Mouse (Mus musculus): ENCODE data around the gene Smg9.
"Not testable (repeated sequence)": the region's sequence is repeated elsewhere in the genome, so short reads cannot be mapped to it uniquely, and the experiment has no call there.

The Smg9 gene

GRCm38 (mm10) chr7:24376456-24376855, 23.0 kb upstream of the Smg9 start:
- no peak for ATAC-seq (ENCODE audit: insufficient number of reproducible peaks, low FRiP score, low TSS enrichment)

GRCm38 (mm10) chr7:24377091-24377865, 22.1 kb upstream of the Smg9 start:
- no peak for ATAC-seq (ENCODE audit: insufficient number of reproducible peaks, low FRiP score, low TSS enrichment)

GRCm38 (mm10) chr7:24378049-24378701, 21.2 kb upstream of the Smg9 start:
- ATAC-seq (ENCODE audit: insufficient number of reproducible peaks, low FRiP score, low TSS enrichment), result no peak

- no peak for ATAC-seq (ENCODE audit: insufficient number of reproducible peaks, low FRiP score, low TSS enrichment)
Observed at GRCm38 (mm10) chr7:24379934-24380333, 19.5 kb upstream of the Smg9 start.

GRCm38 (mm10) chr7:24380370-24380769, 19.0 kb upstream of the Smg9 start:
- no peak for ATAC-seq (ENCODE audit: insufficient number of reproducible peaks, low FRiP score, low TSS enrichment)

GRCm38 (mm10) chr7:24382730-24383372, 16.6 kb upstream of the Smg9 start:
- ATAC-seq (ENCODE audit: insufficient number of reproducible peaks, low FRiP score, low TSS enrichment), result no peak

- no peak for ATAC-seq (ENCODE audit: insufficient number of reproducible peaks, low FRiP score, low TSS enrichment)
Observed at GRCm38 (mm10) chr7:24384070-24384469, 15.3 kb upstream of the Smg9 start.

- ATAC-seq (ENCODE audit: insufficient number of reproducible peaks, low FRiP score, low TSS enrichment), result 0 out of 2 replicates have a peak, but pooled peaks have one; percentile 31
Observed at GRCm38 (mm10) chr7:24384827-24385226, 14.6 kb upstream of the Smg9 start.

- ATAC-seq (ENCODE audit: insufficient number of reproducible peaks, low FRiP score, low TSS enrichment), result no peak
Observed at GRCm38 (mm10) chr7:24387059-24387556, 12.3 kb upstream of the Smg9 start.

GRCm38 (mm10) chr7:24389516-24390187, 9.8 kb upstream of the Smg9 start:
- ATAC-seq (ENCODE audit: insufficient number of reproducible peaks, low FRiP score, low TSS enrichment), result no peak

GRCm38 (mm10) chr7:24390512-24390911, 8.9 kb upstream of the Smg9 start:
- no peak for ATAC-seq (ENCODE audit: insufficient number of reproducible peaks, low FRiP score, low TSS enrichment)

GRCm38 (mm10) chr7:24391077-24391476, 8.3 kb upstream of the Smg9 start:
- no peak for ATAC-seq (ENCODE audit: insufficient number of reproducible peaks, low FRiP score, low TSS enrichment)

- no peak for ATAC-seq (ENCODE audit: insufficient number of reproducible peaks, low FRiP score, low TSS enrichment)
Observed at GRCm38 (mm10) chr7:24391687-24392086, 7.7 kb upstream of the Smg9 start.

- no peak for ATAC-seq (ENCODE audit: insufficient number of reproducible peaks, low FRiP score, low TSS enrichment)
Observed at GRCm38 (mm10) chr7:24394054-24394453, 5.4 kb upstream of the Smg9 start.

GRCm38 (mm10) chr7:24394475-24395161, 4.8 kb upstream of the Smg9 start:
- ATAC-seq (ENCODE audit: insufficient number of reproducible peaks, low FRiP score, low TSS enrichment), result no peak

- ATAC-seq (ENCODE audit: insufficient number of reproducible peaks, low FRiP score, low TSS enrichment), result no peak
Observed at GRCm38 (mm10) chr7:24396832-24397231, 2.6 kb upstream of the Smg9 start.

- ATAC-seq (ENCODE audit: insufficient number of reproducible peaks, low FRiP score, low TSS enrichment), result no peak
Observed at GRCm38 (mm10) chr7:24398364-24398913, 980 bp upstream of the Smg9 start.

- no peak for ATAC-seq (ENCODE audit: insufficient number of reproducible peaks, low FRiP score, low TSS enrichment)
Observed at GRCm38 (mm10) chr7:24400082-24400452, 648 bp downstream of the Smg9 start.

GRCm38 (mm10) chr7:24400489-24400888, 1.1 kb downstream of the Smg9 start:
- ATAC-seq (ENCODE audit: insufficient number of reproducible peaks, low FRiP score, low TSS enrichment), result not testable (repeated sequence)

- ATAC-seq (ENCODE audit: insufficient number of reproducible peaks, low FRiP score, low TSS enrichment), result no peak
Observed at GRCm38 (mm10) chr7:24402851-24403250, 3.4 kb downstream of the Smg9 start.
